Mouse (Mus musculus) stomach, postnatal 0 days (tissue): ENCODE results near the gene Olfr1284.

Experiments
- CTCF ChIP-seq: IDR thresholded peaks from 2 replicates; pipeline ENCODE4 v1.5.1; 2016; ENCODE audit warnings: antibody characterized with exemption, low read depth, mild to moderate bottlenecking, moderate library complexity
- EP300 ChIP-seq: optimal IDR thresholded peaks from 2 replicates; pipeline ENCODE3; 2016; ENCODE audit warnings: antibody characterized with exemption

DNA sequence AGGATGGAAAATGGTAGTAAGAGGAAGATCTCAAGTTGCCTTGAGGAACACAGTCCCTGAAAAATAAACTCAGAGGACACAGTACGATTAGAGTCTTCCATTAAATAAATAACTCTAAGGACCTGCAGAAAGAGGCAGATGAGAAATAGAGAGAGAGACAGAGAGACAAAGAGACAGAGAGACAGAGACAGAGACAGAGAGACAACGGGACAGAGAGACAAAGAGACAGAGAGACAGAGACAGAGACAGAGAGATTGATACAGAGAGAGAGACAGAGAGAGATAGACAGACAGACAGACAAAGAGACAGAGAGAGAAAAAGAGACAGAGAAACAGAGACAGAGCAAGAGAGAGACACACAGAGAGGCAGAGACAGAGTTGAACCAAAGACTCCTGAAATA lies 39.3 kb upstream of the Olfr1284 start, which contains the start of gene Olfr1282:
- TF ChIP-seq CTCF (no peak), EP300 (no peak)
